Mouse (Mus musculus) hindbrain, embryonic 16.5 days (tissue): ENCODE measurements around the gene Itih3. TPM values are rescaled to one million over a fixed set of nuclear protein-coding genes. Genes with fewer than 3 reads are reported as not detected.

ENCODE experiments used
- ATAC-seq: fragments of 200-750 bp; cut with Nextera tagmentation; 2 replicates; pipeline ENCODE4 v1.8.0; 2017; ENCODE audit warnings: moderate TSS enrichment, moderate library complexity
- H3K27ac ChIP-seq: fragments of 300-500 bp; sonication (generic); 2 replicates; pipeline ENCODE4 v1.5.1; 2014; ENCODE audit warnings: low read depth, mild to moderate bottlenecking, control low read depth, low read length, moderate library complexity
- H3K27me3 ChIP-seq: fragments of 300-500 bp; sonication (generic); replicated peaks from 2 replicates; pipeline ENCODE4 v1.6.1; 2014; ENCODE audit warnings: low read length; ENCODE audit not compliant: control insufficient read depth, insufficient read depth
- H3K36me3 ChIP-seq: fragments of 300-500 bp; sonication (generic); 2 replicates; pipeline ENCODE4 v1.6.1; 2014; ENCODE audit warnings: mild to moderate bottlenecking, low read length, moderate library complexity, mixed read lengths; ENCODE audit not compliant: control insufficient read depth, insufficient read depth
- H3K4me1 ChIP-seq: fragments of 300-500 bp; sonication (generic); 2 replicates; pipeline ENCODE4 v1.6.1; 2014; ENCODE audit warnings: low read depth, low read length; ENCODE audit not compliant: control insufficient read depth, insufficient read depth
- H3K4me2 ChIP-seq: fragments of 300-500 bp; sonication (generic); 2 replicates; pipeline ENCODE4 v1.6.1; 2014; ENCODE audit warnings: mild to moderate bottlenecking, low read length, control low read depth, moderate library complexity
- H3K4me3 ChIP-seq: fragments of 300-500 bp; sonication (generic); 2 replicates; pipeline ENCODE4 v1.5.1; 2014; ENCODE audit warnings: mild to moderate bottlenecking, low read length, control low read depth, moderate library complexity
- H3K9ac ChIP-seq: fragments of 300-500 bp; sonication (generic); 2 replicates; pipeline ENCODE4 v1.6.1; 2014; ENCODE audit warnings: low read depth, mild to moderate bottlenecking, control low read depth, low read length, moderate library complexity
- H3K9me3 ChIP-seq: fragments of 300-500 bp; sonication (generic); 2 replicates; pipeline ENCODE4 v1.6.1; 2014; ENCODE audit warnings: mild to moderate bottlenecking, low read length, moderate library complexity; ENCODE audit not compliant: control insufficient read depth
- WGBS: fragments of 180-500 bp; shearing (Covaris S2); extraction: QIAGEN DNeasy Blood & Tissue Kit; methylation state at CpG from one replicate; pipeline ENCODE4 v1.1.7; 2014; 5-methylcytosine and 5-hydroxymethylcytosine counted together
- polyA plus RNA-seq: library from polyadenylated mRNA; unstranded; fragments of >200 nt; fragmentation: Nextera tagmentation; extraction: Ambion mirVana; gene quantifications from 2 replicates; pipeline ENCODE4 v1.2.1, GENCODE M21; 2015

Gene Itih3
- polyA plus RNA-seq, 1 experiment from 2014 or later: 4.7 TPM

- no peak overlapping the region for H3K27ac ChIP-seq
- no peaks in the 10 kb centered on the region for H3K27me3 ChIP-seq
- ATAC-seq: no peak
- peaks cover 7% of the 10 kb centered on the region; the same call in 1 of the 2 replicates for H3K36me3 ChIP-seq
- WGBS: 83% methylated on average over 18 of the region's 18 CpGs
- no peaks in the 10 kb centered on the region for H3K9me3 ChIP-seq
- no peak overlapping the region for H3K9ac ChIP-seq
- no peaks in the 10 kb centered on the region for H3K4me1 ChIP-seq
- no peak overlapping the region for H3K4me3 ChIP-seq
- no peak overlapping the region for H3K4me2 ChIP-seq
Measured at GRCm38 (mm10) chr14:30874095-30874700, 49.4 kb downstream of the Itih3 start.

- Histone ChIP-seq H3K9ac (no peak overlapping the region), H3K9me3 (no peaks in the 10 kb centered on the region), H3K27me3 (no peaks in the 10 kb centered on the region), H3K4me1 (no peaks in the 10 kb centered on the region), H3K4me3 (no peak overlapping the region), H3K36me3 (peaks cover 7% of the 10 kb centered on the region; the same call in 1 of the 2 replicates), H3K4me2 (no peak overlapping the region), H3K27ac (no peak overlapping the region)
- 87% methylated on average over 25 of the region's 25 CpGs for WGBS
- ATAC-seq: no peak
Measured at GRCm38 (mm10) chr14:30870206-30871147, 53.1 kb downstream of the Itih3 start.

- no peak for ATAC-seq
- H3K4me3 ChIP-seq: no peak overlapping the region
- WGBS: 85% methylated on average over 8 of the region's 8 CpGs
- no peaks in the 10 kb centered on the region for H3K9me3 ChIP-seq
- no peak overlapping the region for H3K27ac ChIP-seq
- H3K4me2 ChIP-seq: no peak overlapping the region
- H3K27me3 ChIP-seq: no peaks in the 10 kb centered on the region
- H3K9ac ChIP-seq: no peak overlapping the region
- no peaks in the 10 kb centered on the region for H3K4me1 ChIP-seq
- H3K36me3 ChIP-seq: peaks cover 7% of the 10 kb centered on the region; the same call in 1 of the 2 replicates
Measured at GRCm38 (mm10) chr14:30869391-30869801, 54.2 kb downstream of the Itih3 start.

GRCm38 (mm10) chr14:30868826-30869225 lies 54.7 kb downstream of the Itih3 start:
- Histone ChIP-seq H3K9ac (no peak overlapping the region), H3K36me3 (peaks cover 7% of the 10 kb centered on the region; the same call in 1 of the 2 replicates), H3K9me3 (no peaks in the 10 kb centered on the region), H3K4me2 (no peak overlapping the region), H3K4me3 (no peak overlapping the region), H3K27me3 (no peaks in the 10 kb centered on the region), H3K4me1 (no peaks in the 10 kb centered on the region), H3K27ac (no peak overlapping the region)
- WGBS: 92% methylated on average over 10 of the region's 10 CpGs
- no peak for ATAC-seq

- no peak overlapping the region for H3K27ac ChIP-seq
- WGBS: 36% methylated on average over 5 of the region's 5 CpGs
- H3K9ac ChIP-seq: no peak overlapping the region
- no peak for ATAC-seq
- H3K4me1 ChIP-seq: no peaks in the 10 kb centered on the region
- H3K9me3 ChIP-seq: no peaks in the 10 kb centered on the region
- H3K27me3 ChIP-seq: no peaks in the 10 kb centered on the region
- H3K4me3 ChIP-seq: no peak overlapping the region
- H3K36me3 ChIP-seq: no peaks in the 10 kb centered on the region
- no peak overlapping the region for H3K4me2 ChIP-seq
Measured at GRCm38 (mm10) chr14:30867042-30867441, 56.5 kb downstream of the Itih3 start.

- no peaks in the 10 kb centered on the region for H3K27me3 ChIP-seq
- H3K4me2 ChIP-seq: no peak overlapping the region
- no peaks in the 10 kb centered on the region for H3K9me3 ChIP-seq
- no peak overlapping the region for H3K4me3 ChIP-seq
- H3K9ac ChIP-seq: no peak overlapping the region
- no peak for ATAC-seq
- H3K4me1 ChIP-seq: no peaks in the 10 kb centered on the region
- no peaks in the 10 kb centered on the region for H3K36me3 ChIP-seq
- WGBS: 76% methylated on average over 3 of the region's 3 CpGs
- H3K27ac ChIP-seq: no peak overlapping the region
Measured at GRCm38 (mm10) chr14:30865311-30865710, 58.2 kb downstream of the Itih3 start.

GRCm38 (mm10) chr14:30862368-30862767 lies 61.2 kb downstream of the Itih3 start:
- H3K4me2 ChIP-seq: no peak overlapping the region
- H3K4me1 ChIP-seq: no peaks in the 10 kb centered on the region
- no peaks in the 10 kb centered on the region for H3K36me3 ChIP-seq
- no peak overlapping the region for H3K4me3 ChIP-seq
- H3K9me3 ChIP-seq: no peaks in the 10 kb centered on the region
- WGBS: 90% methylated on average over 9 of the region's 9 CpGs
- H3K27me3 ChIP-seq: no peaks in the 10 kb centered on the region
- no peak overlapping the region for H3K27ac ChIP-seq
- H3K9ac ChIP-seq: no peak overlapping the region
- ATAC-seq: no peak

GRCm38 (mm10) chr14:30861421-30862125 lies 62.0 kb downstream of the Itih3 start:
- WGBS: 78% methylated on average over 16 of the region's 16 CpGs
- Histone ChIP-seq H3K27me3 (no peaks in the 10 kb centered on the region), H3K4me2 (no peak overlapping the region), H3K27ac (no peak overlapping the region), H3K9ac (no peak overlapping the region), H3K4me1 (no peaks in the 10 kb centered on the region), H3K36me3 (no peaks in the 10 kb centered on the region), H3K9me3 (no peaks in the 10 kb centered on the region), H3K4me3 (no peak overlapping the region)
- ATAC-seq: no peak
